8 mouse cellular contexts compared by ENCODE assay signal in the genomic region with DNA sequence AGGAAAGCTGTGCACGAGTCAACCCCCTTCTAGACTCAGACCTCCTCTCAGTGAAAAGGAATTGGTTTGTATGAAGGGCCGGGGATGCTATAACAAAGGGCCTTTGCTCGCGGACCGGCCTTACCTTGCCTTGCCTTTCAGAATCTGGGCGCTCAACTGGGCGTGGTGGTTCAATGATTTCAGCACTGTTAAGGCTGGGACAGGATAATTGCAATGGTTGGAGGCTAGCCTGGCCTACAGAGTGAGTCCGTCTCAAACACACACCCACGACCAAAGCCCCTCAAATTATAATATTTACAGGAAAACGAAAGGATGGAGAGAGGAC. TPM values are rescaled to one million over a fixed set of nuclear protein-coding genes. Genes with fewer than 3 reads are reported as not detected.
A peak's percentile ranks its signal among the peaks of the same experiment; 100 is the strongest.
DNase-seq lines count a peak whose midpoint lies in the region; ATAC-seq and TF ChIP-seq lines count a peak whose summit lies in the region.

A gene (minus strand): TSS at position 132 of the 325 bp plus-strand sequence.

- peak within 1 kb of the TSS; percentile 62 for H3K4me3 ChIP-seq in heart, embryonic 15.5 days
- peak within 1 kb of the TSS; percentile 51 for H3K4me3 ChIP-seq in forebrain, postnatal 0 days (ENCODE audit: low read depth, low read length)
- peak within 1 kb of the TSS; percentile 52 for H3K4me3 ChIP-seq in liver, embryonic 16.5 days (ENCODE audit: low read depth, low read length)

- H3K4me2 ChIP-seq in heart, embryonic 15.5 days: peak within 1 kb of the TSS; percentile 92
- peak within 1 kb of the TSS; percentile 91 for H3K4me2 ChIP-seq in forebrain, postnatal 0 days (ENCODE audit: low read depth)
- H3K4me2 ChIP-seq in liver, embryonic 16.5 days (ENCODE audit: low read depth, low read length): peak within 1 kb of the TSS; percentile 53

- intact Hi-C loops in heart, postnatal 14 days (cut with DNase I): no loop called here
- intact Hi-C loops in left cerebral cortex, postnatal 10 days (cut with DNase I): no loop called here

- H3K9me3 ChIP-seq in heart, embryonic 15.5 days (replicated peaks): no peaks in the 10 kb centered on the region
- H3K9me3 ChIP-seq in forebrain, postnatal 0 days (ENCODE audit: low read length): no peaks in the 10 kb centered on the region
- H3K9me3 ChIP-seq in liver, embryonic 16.5 days (replicated peaks; ENCODE audit: control insufficient read depth, low read length): no peaks in the 10 kb centered on the region

- H3K36me3 ChIP-seq in heart, embryonic 15.5 days: no peaks in the 10 kb centered on the region
- no peaks in the 10 kb centered on the region for H3K36me3 ChIP-seq in forebrain, postnatal 0 days (ENCODE audit: insufficient read depth)
- no peaks in the 10 kb centered on the region for H3K36me3 ChIP-seq in liver, embryonic 16.5 days (ENCODE audit: control insufficient read depth, insufficient read depth)

- no peak for TF ChIP-seq CTCF in forebrain, postnatal 0 days (IDR thresholded peaks at IDR 0.05; ENCODE audit: low read depth)

- WGBS in heart, embryonic 15.5 days: 19% methylated on average over 10 of the region's 10 CpGs
- WGBS in forebrain, postnatal 0 days: 5% methylated on average over 10 of the region's 10 CpGs
- WGBS in liver, embryonic 16.5 days (ENCODE audit: insufficient replicate concordance): 7% methylated on average over 10 of the region's 10 CpGs

- no peak for DNase-seq in heart, postnatal 14 days
- peak; percentile 77 for DNase-seq in ZHBTc4 (ENCODE audit: low read depth, low spot score)
- DNase-seq in forebrain, postnatal 0 days: no peak
- no peak for DNase-seq in right cerebral cortex, postnatal 4 days
- no peak for DNase-seq in cerebellum, adult 18-20 months
- DNase-seq in left cerebral cortex, postnatal 10 days (ENCODE audit: extremely low spot score in 1 of 2, low spot score in 2 of 2): no peak

- H3K4me1 ChIP-seq in heart, embryonic 15.5 days (replicated peaks): peaks cover 35% of the 10 kb centered on the region
- no peaks in the 10 kb centered on the region for H3K4me1 ChIP-seq in forebrain, postnatal 0 days (ENCODE audit: insufficient read depth)
- peaks cover 9% of the 10 kb centered on the region for H3K4me1 ChIP-seq in liver, embryonic 16.5 days (ENCODE audit: control insufficient read depth, low read depth, low read length)

- H3K27me3 ChIP-seq in heart, embryonic 15.5 days: no peaks in the 10 kb centered on the region
- H3K27me3 ChIP-seq in forebrain, postnatal 0 days (ENCODE audit: insufficient read depth, low read length): no peaks in the 10 kb centered on the region
- peaks cover 41% of the 10 kb centered on the region for H3K27me3 ChIP-seq in liver, embryonic 16.5 days (ENCODE audit: control insufficient read depth, insufficient read depth, low read depth, low read length)

- peak within 1 kb of the TSS; percentile 38 for H3K27ac ChIP-seq in heart, embryonic 15.5 days
- H3K27ac ChIP-seq in forebrain, postnatal 0 days (ENCODE audit: low read depth, low read length): peak within 1 kb of the TSS; percentile 69
- H3K27ac ChIP-seq in liver, embryonic 16.5 days (ENCODE audit: low read length): peak within 1 kb of the TSS; percentile 18; the same call in 1 of the 2 replicates

- ATAC-seq in heart, embryonic 15.5 days (replicated peaks; ENCODE audit: insufficient number of reproducible peaks, insufficient read depth, low FRiP score, low read depth): no peak
- no peak for ATAC-seq in forebrain, postnatal 0 days
- ATAC-seq in liver, embryonic 16.5 days (ENCODE audit: low read depth): peak; percentile 20; the same call in 1 of the 2 replicates

- peak within 1 kb of the TSS; percentile 69 for H3K9ac ChIP-seq in heart, embryonic 15.5 days
- H3K9ac ChIP-seq in forebrain, postnatal 0 days: peak within 1 kb of the TSS; percentile 67
- peak within 1 kb of the TSS; percentile 32; the same call in 1 of the 2 replicates for H3K9ac ChIP-seq in liver, embryonic 16.5 days (ENCODE audit: low read depth, low read length)

RNA-seq across cellular contexts. Expression of the gene that starts here (rescaled TPM):
- 4.6 and 5.0 TPM in 2 replicates for polyA plus RNA-seq in heart, embryonic 15.5 days (2015; fragmentation: Nextera tagmentation; extraction: Ambion mirVana)
- 1 to 10 TPM; 2.1 to 2.9 TPM for total RNA-seq in heart, postnatal 14 days (2021)
- total RNA-seq in forebrain, postnatal 0 days (2014; rRNA removed): 12.0 and 13.9 TPM in 2 replicates
- polyA plus RNA-seq in forebrain, postnatal 0 days (2015; fragmentation: Nextera tagmentation; extraction: Ambion mirVana): 5.1 and 6.3 TPM in 2 replicates
- 17.8 and 19.7 TPM in 2 replicates for polyA plus RNA-seq in liver, embryonic 16.5 days (2015; fragmentation: Nextera tagmentation; extraction: Ambion mirVana)
- total RNA-seq in left cerebral cortex, postnatal 10 days (2021): 1 to 10 TPM; 3.6 to 4.0 TPM

Comparison
In these comparisons a context has a peak if more than half of its experiments do, and no peak if none do; other contexts are left out.
1. H3K27ac ChIP-seq: peak in every context shown above with its lines; median percentile 69 in forebrain, postnatal 0 days; 38 in heart, embryonic 15.5 days; 18 in liver, embryonic 16.5 days.